Mouse (Mus musculus): ENCODE results near the gene Adap1. TPM values are rescaled to one million over a fixed set of nuclear protein-coding genes. Genes with fewer than 3 reads are reported as not detected.
A peak's percentile ranks its signal among the peaks of the same experiment; 100 is the strongest.

The Adap1 gene
- polyA plus RNA-seq (2016; fragmentation: Nextera tagmentation; extraction: Ambion mirVana): 0.27 and 0.49 TPM in 2 replicates

DNA sequence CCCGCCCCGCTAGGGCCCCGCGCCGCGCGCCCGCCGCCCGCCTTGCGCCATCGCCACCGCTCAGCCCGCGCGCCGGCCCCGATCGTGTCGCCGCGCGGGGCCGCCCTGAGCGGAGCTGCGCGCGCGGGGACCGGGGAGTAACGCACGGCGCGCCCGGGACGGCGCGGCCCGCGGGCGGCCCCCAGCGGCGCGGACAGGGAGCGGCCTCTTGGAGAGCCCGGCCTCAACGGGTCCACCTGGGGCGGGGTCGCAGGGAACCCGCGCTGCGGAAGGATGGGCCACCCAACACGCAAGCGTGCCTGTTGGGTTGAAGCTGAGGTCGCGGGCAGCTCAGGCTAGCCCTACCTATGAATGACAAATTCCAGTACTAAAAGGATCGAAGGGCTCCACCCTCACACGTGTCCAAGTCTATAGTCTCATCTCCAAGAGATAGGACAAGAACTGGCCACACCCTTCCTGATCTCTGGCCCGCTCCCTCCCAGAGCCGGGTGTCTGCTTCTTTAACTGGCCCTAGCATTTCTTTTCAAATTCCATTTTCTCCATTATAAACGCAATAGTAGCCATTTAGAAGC is at the start of gene Adap1:
TSS of gene Adap1 (minus strand) at position 228 of the 572 bp plus-strand sequence.
- H3K27ac ChIP-seq: peak within 1 kb of the TSS; percentile 71
- no peaks in the 10 kb centered on the region for H3K9me3 ChIP-seq
- peak within 1 kb of the TSS; percentile 76 for H3K4me3 ChIP-seq
- no peaks in the 10 kb centered on the region for H3K36me3 ChIP-seq (replicated peaks)
- H3K4me1 ChIP-seq: peaks cover 27% of the 10 kb centered on the region
- WGBS: 3% methylated on average over 61 of the region's 61 CpGs
- DNase-seq (ENCODE audit: extremely low spot score, low spot score): peak; percentile 38
- H3K27me3 ChIP-seq (ENCODE audit: poor library complexity, severe bottlenecking): peaks cover 66% of the 10 kb centered on the region

- WGBS: 84% methylated on average over 2 of the region's 2 CpGs
- peaks cover 61% of the 10 kb centered on the region for H3K4me1 ChIP-seq
- H3K27ac ChIP-seq: no peak overlapping the region
- no peaks in the 10 kb centered on the region for H3K36me3 ChIP-seq (replicated peaks)
- H3K27me3 ChIP-seq (ENCODE audit: poor library complexity, severe bottlenecking): no peaks in the 10 kb centered on the region
- no peaks in the 10 kb centered on the region for H3K9me3 ChIP-seq
- no peak for DNase-seq (ENCODE audit: extremely low spot score, low spot score)
- H3K4me3 ChIP-seq: no peak overlapping the region
Measured at GRCm38 (mm10) chr5:139374841-139375240, 49.4 kb upstream of the Adap1 start.

DNA sequence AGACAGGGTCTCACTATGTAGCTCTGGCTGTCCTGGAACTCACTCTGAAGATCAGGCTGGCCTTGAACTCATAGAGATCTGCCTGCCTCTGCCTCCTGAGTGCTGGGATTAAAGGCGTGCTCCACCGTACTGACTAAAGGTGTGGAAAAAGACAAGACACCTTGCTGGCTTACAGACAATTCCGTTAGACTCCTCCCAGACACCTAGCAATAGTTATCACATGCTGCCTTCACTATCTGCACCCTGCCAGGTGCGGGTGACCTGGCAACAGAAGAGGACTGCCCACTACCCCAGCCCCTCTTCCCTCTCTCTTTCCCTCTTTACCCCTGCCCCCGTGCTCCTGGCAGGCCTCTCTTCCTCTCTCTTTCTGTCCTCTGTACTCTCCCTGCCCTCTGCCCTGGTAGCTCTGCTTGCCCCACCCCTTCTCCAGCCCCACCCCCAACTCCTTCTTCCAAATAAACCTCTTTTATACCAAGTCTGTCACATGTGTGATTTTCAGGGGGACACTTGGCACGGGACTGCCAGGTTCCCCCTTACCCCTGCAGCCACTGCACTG is 48.5 kb upstream of the Adap1 start:
- H3K4me1 ChIP-seq: peaks cover 60% of the 10 kb centered on the region
- WGBS: 82% methylated on average over 6 of the region's 6 CpGs
- no peak overlapping the region for H3K27ac ChIP-seq
- H3K27me3 ChIP-seq (ENCODE audit: poor library complexity, severe bottlenecking): no peaks in the 10 kb centered on the region
- H3K9me3 ChIP-seq: no peaks in the 10 kb centered on the region
- no peak for DNase-seq (ENCODE audit: extremely low spot score, low spot score)
- no peak overlapping the region for H3K4me3 ChIP-seq
- H3K36me3 ChIP-seq (replicated peaks): no peaks in the 10 kb centered on the region

DNA sequence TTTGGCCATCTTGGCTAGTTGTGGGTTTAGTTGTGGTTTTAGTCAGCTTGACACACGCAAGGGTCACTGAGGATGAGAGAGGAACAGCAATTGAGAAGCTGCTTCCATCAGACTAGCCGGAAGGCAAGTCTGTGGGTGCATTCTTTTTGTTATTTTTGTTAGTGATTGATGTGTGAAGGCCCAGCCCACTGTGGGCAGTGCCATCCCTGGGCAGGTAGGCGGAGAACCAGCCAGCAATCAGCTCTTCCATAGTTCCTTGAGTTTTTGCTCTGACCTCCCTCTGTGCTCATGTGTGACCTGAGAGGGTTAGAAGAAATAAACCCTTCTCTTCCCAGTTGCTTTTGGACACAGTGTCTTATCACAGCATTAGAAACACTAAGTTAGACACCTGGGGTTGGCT is 47.7 kb upstream of the Adap1 start:
- peaks cover 55% of the 10 kb centered on the region for H3K4me1 ChIP-seq
- no peak overlapping the region for H3K4me3 ChIP-seq
- H3K27me3 ChIP-seq (ENCODE audit: poor library complexity, severe bottlenecking): no peaks in the 10 kb centered on the region
- no peaks in the 10 kb centered on the region for H3K9me3 ChIP-seq
- no peaks in the 10 kb centered on the region for H3K36me3 ChIP-seq (replicated peaks)
- WGBS: 85% methylated on average over 3 of the region's 3 CpGs
- 0 out of 2 replicates have a peak overlapping the region, but pooled peaks have one; percentile 95 for H3K27ac ChIP-seq
- no peak for DNase-seq (ENCODE audit: extremely low spot score, low spot score)

GRCm38 (mm10) chr5:139371631-139372401 is 46.4 kb upstream of the Adap1 start:
- peaks cover 47% of the 10 kb centered on the region for H3K4me1 ChIP-seq
- H3K9me3 ChIP-seq: no peaks in the 10 kb centered on the region
- peak; percentile 91 for DNase-seq (ENCODE audit: extremely low spot score, low spot score)
- no peaks in the 10 kb centered on the region for H3K36me3 ChIP-seq (replicated peaks)
- WGBS: 3% methylated on average over 39 of the region's 39 CpGs
- H3K27me3 ChIP-seq (ENCODE audit: poor library complexity, severe bottlenecking): no peaks in the 10 kb centered on the region
- H3K4me3 ChIP-seq: peak overlapping the region; percentile 70
- H3K27ac ChIP-seq: peak overlapping the region; percentile 95

DNA sequence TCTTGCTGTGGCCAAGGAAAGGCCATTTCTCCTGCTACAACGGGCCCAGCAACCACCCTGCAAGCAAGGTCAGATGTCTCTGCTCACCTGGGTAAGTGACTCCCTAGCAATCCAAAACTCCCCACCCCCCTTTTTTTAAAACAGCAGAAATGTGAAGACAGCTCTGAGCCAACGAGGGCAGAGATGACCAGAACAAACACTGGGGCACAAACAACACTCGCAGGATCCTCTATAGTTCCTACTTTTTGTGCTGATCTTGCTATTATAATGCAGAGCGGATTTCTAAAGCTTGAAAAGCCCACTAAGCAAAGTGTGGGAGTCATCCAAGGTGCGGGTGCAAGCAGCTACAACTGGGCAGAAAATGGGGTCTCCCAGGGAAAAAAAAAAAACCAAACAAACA is 45.7 kb upstream of the Adap1 start:
- Histone ChIP-seq H3K27ac (peak overlapping the region; percentile 95), H3K9me3 (no peaks in the 10 kb centered on the region), H3K27me3 (ENCODE audit: poor library complexity, severe bottlenecking) (no peaks in the 10 kb centered on the region), H3K4me1 (peaks cover 47% of the 10 kb centered on the region), H3K36me3 (replicated peaks) (no peaks in the 10 kb centered on the region), H3K4me3 (peak overlapping the region; percentile 70; the same call in 1 of the 2 replicates)
- no peak for DNase-seq (ENCODE audit: extremely low spot score, low spot score)
- WGBS: 67% methylated on average over 5 of the region's 5 CpGs

GRCm38 (mm10) chr5:139370336-139370735 is 44.9 kb upstream of the Adap1 start:
- H3K9me3 ChIP-seq: no peaks in the 10 kb centered on the region
- peak overlapping the region; percentile 95 for H3K27ac ChIP-seq
- no peak for DNase-seq (ENCODE audit: extremely low spot score, low spot score)
- H3K36me3 ChIP-seq (replicated peaks): no peaks in the 10 kb centered on the region
- H3K4me3 ChIP-seq: 0 out of 2 replicates have a peak overlapping the region, but pooled peaks have one; percentile 6
- peaks cover 53% of the 10 kb centered on the region for H3K4me1 ChIP-seq
- 84% methylated on average over 6 of the region's 6 CpGs for WGBS
- no peaks in the 10 kb centered on the region for H3K27me3 ChIP-seq (ENCODE audit: poor library complexity, severe bottlenecking)

- Histone ChIP-seq H3K9me3 (no peaks in the 10 kb centered on the region), H3K27me3 (ENCODE audit: poor library complexity, severe bottlenecking) (no peaks in the 10 kb centered on the region), H3K27ac (no peak overlapping the region), H3K4me3 (no peak overlapping the region), H3K36me3 (replicated peaks) (peaks cover 3% of the 10 kb centered on the region), H3K4me1 (peaks cover 63% of the 10 kb centered on the region)
- WGBS: 89% methylated on average over 11 of the region's 11 CpGs
- DNase-seq (ENCODE audit: extremely low spot score, low spot score): no peak
Measured at GRCm38 (mm10) chr5:139368638-139369320, 43.4 kb upstream of the Adap1 start.

- H3K27me3 ChIP-seq (ENCODE audit: poor library complexity, severe bottlenecking): no peaks in the 10 kb centered on the region
- no peak for DNase-seq (ENCODE audit: extremely low spot score, low spot score)
- no peaks in the 10 kb centered on the region for H3K9me3 ChIP-seq
- whole genome bisulfite sequencing: 93% methylated on average over 4 of the region's 4 CpGs
- H3K27ac ChIP-seq: no peak overlapping the region
- H3K4me3 ChIP-seq: no peak overlapping the region
- H3K36me3 ChIP-seq (replicated peaks): peaks cover 8% of the 10 kb centered on the region
- H3K4me1 ChIP-seq: peaks cover 61% of the 10 kb centered on the region
Measured at GRCm38 (mm10) chr5:139367884-139368458, 42.5 kb upstream of the Adap1 start.

DNA sequence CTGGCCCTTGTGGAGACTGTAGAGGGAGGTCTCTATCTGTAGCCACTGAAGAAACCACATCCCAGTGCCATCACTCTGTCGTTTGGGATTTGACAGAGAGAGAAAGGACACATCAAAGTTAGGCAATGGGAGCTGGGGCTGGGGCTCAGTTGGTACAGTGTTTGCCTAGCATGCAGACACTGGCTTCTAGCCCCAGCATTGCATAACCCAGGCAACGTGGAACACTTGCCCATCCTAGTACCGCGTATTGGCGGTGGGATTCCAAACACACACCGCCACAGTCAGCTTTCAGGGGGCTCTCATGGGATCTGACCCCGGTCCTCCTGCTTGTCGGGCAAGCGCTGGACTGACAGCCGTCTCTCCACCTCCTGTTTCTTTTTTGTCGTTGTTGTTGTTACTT is 41.1 kb upstream of the Adap1 start:
- no peak overlapping the region for H3K4me3 ChIP-seq
- peaks cover 46% of the 10 kb centered on the region for H3K4me1 ChIP-seq
- no peaks in the 10 kb centered on the region for H3K9me3 ChIP-seq
- WGBS: 83% methylated on average over 11 of the region's 11 CpGs
- H3K27me3 ChIP-seq (ENCODE audit: poor library complexity, severe bottlenecking): no peaks in the 10 kb centered on the region
- no peak overlapping the region for H3K27ac ChIP-seq
- peaks cover 22% of the 10 kb centered on the region for H3K36me3 ChIP-seq (replicated peaks)
- DNase-seq (ENCODE audit: extremely low spot score, low spot score): no peak

GRCm38 (mm10) chr5:139365827-139366226 is 40.4 kb upstream of the Adap1 start:
- no peak overlapping the region for H3K27ac ChIP-seq
- H3K4me3 ChIP-seq: no peak overlapping the region
- H3K36me3 ChIP-seq (replicated peaks): peaks cover 22% of the 10 kb centered on the region
- 77% methylated on average over 1 of the region's 1 CpGs for WGBS
- no peak for DNase-seq (ENCODE audit: extremely low spot score, low spot score)
- H3K27me3 ChIP-seq (ENCODE audit: poor library complexity, severe bottlenecking): no peaks in the 10 kb centered on the region
- no peaks in the 10 kb centered on the region for H3K9me3 ChIP-seq
- H3K4me1 ChIP-seq: peaks cover 39% of the 10 kb centered on the region

GRCm38 (mm10) chr5:139364911-139365571 is 39.6 kb upstream of the Adap1 start:
- Histone ChIP-seq H3K4me3 (no peak overlapping the region), H3K4me1 (peaks cover 33% of the 10 kb centered on the region), H3K36me3 (replicated peaks) (peaks cover 29% of the 10 kb centered on the region), H3K27me3 (ENCODE audit: poor library complexity, severe bottlenecking) (no peaks in the 10 kb centered on the region), H3K27ac (peak overlapping the region; percentile 66), H3K9me3 (no peaks in the 10 kb centered on the region)
- WGBS: 27% methylated on average over 5 of the region's 5 CpGs
- DNase-seq (ENCODE audit: extremely low spot score, low spot score): no peak

Measured in forebrain, embryonic 10.5 days (tissue).